ENCODE assay signal across 8 mouse cellular contexts in genomic region chr5:67846361-67847224, GRCm38 (mm10). TPM values are rescaled to one million over a fixed set of nuclear protein-coding genes. Genes with fewer than 3 reads are reported as not detected.
DNase-seq lines count a peak whose midpoint lies in the region; ATAC-seq and TF ChIP-seq lines count a peak whose summit lies in the region.

No protein-coding gene starts in this region.

- DNase-seq in urinary bladder, adult 18-20 months (ENCODE audit: low spot score in 2 of 2) = peak; percentile 8 to 21
- no peak for DNase-seq in urinary bladder, postnatal 4 days (ENCODE audit: low spot score in 2 of 2)
- DNase-seq in embryo, embryonic 11 days = peak; percentile 52
- DNase-seq in kidney, adult 11 months = peak; percentile 38
- peak; percentile 26 for DNase-seq in limb, embryonic 14.5 days (ENCODE audit: low spot score)
- DNase-seq in midbrain, embryonic 14.5 days = peak; percentile 78
- DNase-seq in spleen, adult 18-20 months = peak; percentile 50 to 62

- H3K4me1 ChIP-seq in limb, embryonic 14.5 days (ENCODE audit: control insufficient read depth, insufficient read depth, low read length) = peaks cover 12% of the 10 kb centered on the region; the same call in 1 of the 2 replicates
- H3K4me1 ChIP-seq in midbrain, embryonic 14.5 days (ENCODE audit: control insufficient read depth, insufficient read depth, low read length) = peaks cover 43% of the 10 kb centered on the region

- 0 out of 2 replicates have a peak, but pooled peaks have one; percentile 10 for TF ChIP-seq POLR2A in limb, embryonic 14.5 days (IDR thresholded peaks at IDR 0.05; ENCODE audit: borderline replicate concordance, extremely low read depth, insufficient read depth, insufficient read length)

- ATAC-seq in granulocyte monocyte progenitor cell, adult 5-6 weeks (replicated peaks; ENCODE audit: poor library complexity, severe bottlenecking) = peak; percentile 38
- ATAC-seq in limb, embryonic 14.5 days (ENCODE audit: low FRiP score, low read depth) = no peak
- ATAC-seq in midbrain, embryonic 14.5 days (ENCODE audit: low FRiP score, low TSS enrichment) = peak; percentile 0; the same call in 1 of the 2 replicates

- peak overlapping the region; percentile 68 for H3K4me3 ChIP-seq in limb, embryonic 14.5 days (replicated peaks; ENCODE audit: low read length)
- peak overlapping the region; percentile 89 for H3K4me3 ChIP-seq in midbrain, embryonic 14.5 days (replicated peaks; ENCODE audit: low read depth, low read length)

- no peaks in the 10 kb centered on the region for H3K9me3 ChIP-seq in limb, embryonic 14.5 days (ENCODE audit: control insufficient read depth, low read length)
- H3K9me3 ChIP-seq in midbrain, embryonic 14.5 days (ENCODE audit: control insufficient read depth, low read length) = no peaks in the 10 kb centered on the region

- peaks cover 19% of the 10 kb centered on the region for H3K27me3 ChIP-seq in limb, embryonic 14.5 days (ENCODE audit: control insufficient read depth, insufficient read depth, low read length)
- H3K27me3 ChIP-seq in midbrain, embryonic 14.5 days (ENCODE audit: control insufficient read depth, insufficient read depth, low read length) = no peaks in the 10 kb centered on the region

- H3K4me2 ChIP-seq in limb, embryonic 14.5 days (replicated peaks; ENCODE audit: low read depth, low read length, severe bottlenecking) = peak overlapping the region; percentile 95
- peak overlapping the region; percentile 75 for H3K4me2 ChIP-seq in midbrain, embryonic 14.5 days (ENCODE audit: low read length)

- no peaks in the 10 kb centered on the region for H3K36me3 ChIP-seq in limb, embryonic 14.5 days (ENCODE audit: control insufficient read depth, insufficient read depth, low read length)
- H3K36me3 ChIP-seq in midbrain, embryonic 14.5 days (ENCODE audit: control insufficient read depth, insufficient read depth, low read length) = no peaks in the 10 kb centered on the region

- peak overlapping the region; percentile 72 for H3K9ac ChIP-seq in limb, embryonic 14.5 days (ENCODE audit: low read depth, low read length, severe bottlenecking)
- H3K9ac ChIP-seq in midbrain, embryonic 14.5 days (replicated peaks; ENCODE audit: low read length) = peak overlapping the region; percentile 86

- H3K27ac ChIP-seq in limb, embryonic 14.5 days (replicated peaks; ENCODE audit: low read depth, low read length) = no peak overlapping the region
- H3K27ac ChIP-seq in midbrain, embryonic 14.5 days (replicated peaks; ENCODE audit: low read depth, low read length) = peak overlapping the region; percentile 92

- WGBS in limb, embryonic 14.5 days = under 1% methylated on average over 37 of the region's 39 CpGs
- WGBS in midbrain, embryonic 14.5 days = under 1% methylated on average over 39 of the region's 39 CpGs

RNA-seq across cellular contexts. Expression of gene Atp8a1, which starts 0.6 kb away (rescaled TPM):
- 33.8 and 39.3 TPM in 2 replicates for total RNA-seq in granulocyte monocyte progenitor cell, adult 5-6 weeks (2014; fragmentation: Nextera tagmentation)
- 23.3 and 26.2 TPM in 2 replicates for total RNA-seq in granulocyte monocyte progenitor cell, adult 5-6 weeks (2017)
- 7.1 and 7.3 TPM in 2 replicates for polyA plus RNA-seq in limb, embryonic 14.5 days (2012; rRNA removed)
- polyA plus RNA-seq in limb, embryonic 14.5 days (2014; fragmentation: Nextera tagmentation; extraction: Ambion mirVana) = 6.9 and 9.0 TPM in 2 replicates
- polyA plus RNA-seq in midbrain, embryonic 14.5 days (2014; fragmentation: Nextera tagmentation; extraction: Ambion mirVana) = 42.0 and 54.7 TPM in 2 replicates

Comparison
In these comparisons a context has a peak if more than half of its experiments do, and no peak if none do; other contexts are left out.
1. DNase-seq: peak in urinary bladder, adult 18-20 months (2 of 2), embryo, embryonic 11 days (single experiment), kidney, adult 11 months (single experiment), limb, embryonic 14.5 days (single experiment), midbrain, embryonic 14.5 days (single experiment) and spleen, adult 18-20 months (2 of 2); none in urinary bladder, postnatal 4 days (0 of 2).